Mouse (Mus musculus): ENCODE data around the gene Lrch1. TPM values are rescaled to one million over a fixed set of nuclear protein-coding genes. Genes with fewer than 3 reads are reported as not detected.
A peak's percentile ranks its signal among the peaks of the same experiment; 100 is the strongest.

The Lrch1 gene
- polyA plus RNA-seq, 1 experiment from 2014 or later: 9.8 TPM

- H3K4me1 ChIP-seq (ENCODE audit: control insufficient read depth, insufficient read depth, low read length): peaks cover 18% of the 10 kb centered on the region
Measured at GRCm38 (mm10) chr14:74840820-74841219, 106.9 kb downstream of the Lrch1 start.

GRCm38 (mm10) chr14:74840328-74840727 is 107.3 kb downstream of the Lrch1 start:
- H3K4me3 ChIP-seq (ENCODE audit: low read length): no peak overlapping the region
- H3K9ac ChIP-seq (ENCODE audit: low read depth, low read length): no peak overlapping the region
- ATAC-seq: no peak
- peaks cover 14% of the 10 kb centered on the region for H3K4me1 ChIP-seq (ENCODE audit: control insufficient read depth, insufficient read depth, low read length)
- WGBS: 82% methylated on average over 2 of the region's 2 CpGs
- H3K9me3 ChIP-seq (ENCODE audit: control insufficient read depth, low read length): no peaks in the 10 kb centered on the region
- no peak overlapping the region for H3K4me2 ChIP-seq (ENCODE audit: low read depth, low read length)
- no peaks in the 10 kb centered on the region for H3K36me3 ChIP-seq (ENCODE audit: control insufficient read depth, insufficient read depth, low read length)
- H3K27ac ChIP-seq (ENCODE audit: low read length): peak overlapping the region; percentile 37
- no peaks in the 10 kb centered on the region for H3K27me3 ChIP-seq (replicated peaks; ENCODE audit: control insufficient read depth, insufficient read depth, low read length)

More at GRCm38 (mm10) chr14:74840820-74841219, 106.9 kb downstream of the Lrch1 start:
- no peak overlapping the region for H3K4me3 ChIP-seq (ENCODE audit: low read length)
- no peaks in the 10 kb centered on the region for H3K9me3 ChIP-seq (ENCODE audit: control insufficient read depth, low read length)
- no peak overlapping the region for H3K27ac ChIP-seq (ENCODE audit: low read length)
- no peaks in the 10 kb centered on the region for H3K27me3 ChIP-seq (replicated peaks; ENCODE audit: control insufficient read depth, insufficient read depth, low read length)
- 47% methylated on average over 3 of the region's 3 CpGs for WGBS
- no peak overlapping the region for H3K4me2 ChIP-seq (ENCODE audit: low read depth, low read length)
- ATAC-seq: no peak
- H3K36me3 ChIP-seq (ENCODE audit: control insufficient read depth, insufficient read depth, low read length): no peaks in the 10 kb centered on the region
- H3K9ac ChIP-seq (ENCODE audit: low read depth, low read length): no peak overlapping the region

GRCm38 (mm10) chr14:74838816-74839215 is 108.9 kb downstream of the Lrch1 start:
- Histone ChIP-seq H3K27me3 (replicated peaks; ENCODE audit: control insufficient read depth, insufficient read depth, low read length) (no peaks in the 10 kb centered on the region), H3K9ac (ENCODE audit: low read depth, low read length) (no peak overlapping the region), H3K9me3 (ENCODE audit: control insufficient read depth, low read length) (no peaks in the 10 kb centered on the region), H3K36me3 (ENCODE audit: control insufficient read depth, insufficient read depth, low read length) (no peaks in the 10 kb centered on the region), H3K27ac (ENCODE audit: low read length) (no peak overlapping the region), H3K4me2 (ENCODE audit: low read depth, low read length) (no peak overlapping the region), H3K4me3 (ENCODE audit: low read length) (no peak overlapping the region), H3K4me1 (ENCODE audit: control insufficient read depth, insufficient read depth, low read length) (peaks cover 12% of the 10 kb centered on the region)
- 93% methylated on average over 7 of the region's 7 CpGs for WGBS
- ATAC-seq: no peak

GRCm38 (mm10) chr14:74835010-74835409 is 112.7 kb downstream of the Lrch1 start:
- H3K27ac ChIP-seq (ENCODE audit: low read length): no peak overlapping the region
- WGBS: 46% methylated on average over 1 of the region's 1 CpGs
- no peak overlapping the region for H3K4me3 ChIP-seq (ENCODE audit: low read length)
- no peaks in the 10 kb centered on the region for H3K36me3 ChIP-seq (ENCODE audit: control insufficient read depth, insufficient read depth, low read length)
- H3K4me1 ChIP-seq (ENCODE audit: control insufficient read depth, insufficient read depth, low read length): no peaks in the 10 kb centered on the region
- H3K4me2 ChIP-seq (ENCODE audit: low read depth, low read length): no peak overlapping the region
- H3K27me3 ChIP-seq (replicated peaks; ENCODE audit: control insufficient read depth, insufficient read depth, low read length): no peaks in the 10 kb centered on the region
- no peak for ATAC-seq
- H3K9me3 ChIP-seq (ENCODE audit: control insufficient read depth, low read length): no peaks in the 10 kb centered on the region
- H3K9ac ChIP-seq (ENCODE audit: low read depth, low read length): no peak overlapping the region

GRCm38 (mm10) chr14:74834215-74834614 is 113.5 kb downstream of the Lrch1 start:
- no peak for ATAC-seq

GRCm38 (mm10) chr14:74831653-74832052 is 116.0 kb downstream of the Lrch1 start:
- ATAC-seq: no peak
- H3K27ac ChIP-seq (ENCODE audit: low read length): no peak overlapping the region
- no peaks in the 10 kb centered on the region for H3K9me3 ChIP-seq (ENCODE audit: control insufficient read depth, low read length)
- H3K27me3 ChIP-seq (replicated peaks; ENCODE audit: control insufficient read depth, insufficient read depth, low read length): no peaks in the 10 kb centered on the region
- no peak overlapping the region for H3K9ac ChIP-seq (ENCODE audit: low read depth, low read length)
- H3K4me3 ChIP-seq (ENCODE audit: low read length): no peak overlapping the region
- no peaks in the 10 kb centered on the region for H3K36me3 ChIP-seq (ENCODE audit: control insufficient read depth, insufficient read depth, low read length)
- no peak overlapping the region for H3K4me2 ChIP-seq (ENCODE audit: low read depth, low read length)
- WGBS: 78% methylated on average over 5 of the region's 5 CpGs
- H3K4me1 ChIP-seq (ENCODE audit: control insufficient read depth, insufficient read depth, low read length): no peaks in the 10 kb centered on the region

More at GRCm38 (mm10) chr14:74834215-74834614, 113.5 kb downstream of the Lrch1 start:
- Histone ChIP-seq H3K9me3 (ENCODE audit: control insufficient read depth, low read length) (no peaks in the 10 kb centered on the region), H3K27me3 (replicated peaks; ENCODE audit: control insufficient read depth, insufficient read depth, low read length) (no peaks in the 10 kb centered on the region), H3K4me2 (ENCODE audit: low read depth, low read length) (no peak overlapping the region), H3K4me1 (ENCODE audit: control insufficient read depth, insufficient read depth, low read length) (no peaks in the 10 kb centered on the region), H3K9ac (ENCODE audit: low read depth, low read length) (no peak overlapping the region), H3K4me3 (ENCODE audit: low read length) (no peak overlapping the region), H3K27ac (ENCODE audit: low read length) (no peak overlapping the region), H3K36me3 (ENCODE audit: control insufficient read depth, insufficient read depth, low read length) (no peaks in the 10 kb centered on the region)
- WGBS: 100% methylated on average over 1 of the region's 1 CpGs

- no peak overlapping the region for H3K4me3 ChIP-seq (ENCODE audit: low read length)
- no peak overlapping the region for H3K9ac ChIP-seq (ENCODE audit: low read depth, low read length)
- 74% methylated on average over 5 of the region's 5 CpGs for WGBS
- no peak overlapping the region for H3K27ac ChIP-seq (ENCODE audit: low read length)
- no peak overlapping the region for H3K4me2 ChIP-seq (ENCODE audit: low read depth, low read length)
- no peaks in the 10 kb centered on the region for H3K27me3 ChIP-seq (replicated peaks; ENCODE audit: control insufficient read depth, insufficient read depth, low read length)
- no peak for ATAC-seq
- H3K4me1 ChIP-seq (ENCODE audit: control insufficient read depth, insufficient read depth, low read length): no peaks in the 10 kb centered on the region
- H3K9me3 ChIP-seq (ENCODE audit: control insufficient read depth, low read length): no peaks in the 10 kb centered on the region
- no peaks in the 10 kb centered on the region for H3K36me3 ChIP-seq (ENCODE audit: control insufficient read depth, insufficient read depth, low read length)
Measured at GRCm38 (mm10) chr14:74831050-74831449, 116.6 kb downstream of the Lrch1 start.

DNA sequence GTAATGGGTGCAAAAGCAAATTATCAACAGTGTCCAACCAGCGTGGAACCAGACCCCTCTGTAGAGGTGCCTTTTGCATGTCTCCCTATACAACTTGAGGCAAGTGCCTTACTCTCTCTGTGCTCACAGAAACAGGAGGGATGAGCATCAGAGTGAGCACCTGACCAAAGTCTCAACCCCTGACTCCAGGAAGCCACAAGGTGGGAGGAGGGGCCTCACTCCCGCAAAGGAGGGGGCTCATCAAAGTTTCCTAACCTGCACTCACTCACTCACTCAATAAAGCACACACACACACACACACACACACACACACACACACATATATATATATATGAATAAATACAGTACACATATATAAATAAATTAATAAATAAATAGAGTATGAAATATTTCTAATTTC is 117.1 kb downstream of the Lrch1 start:
- H3K4me3 ChIP-seq (ENCODE audit: low read length): no peak overlapping the region
- H3K9ac ChIP-seq (ENCODE audit: low read depth, low read length): no peak overlapping the region
- H3K27ac ChIP-seq (ENCODE audit: low read length): no peak overlapping the region
- no peak overlapping the region for H3K4me2 ChIP-seq (ENCODE audit: low read depth, low read length)
- no peaks in the 10 kb centered on the region for H3K9me3 ChIP-seq (ENCODE audit: control insufficient read depth, low read length)
- H3K36me3 ChIP-seq (ENCODE audit: control insufficient read depth, insufficient read depth, low read length): no peaks in the 10 kb centered on the region
- 88% methylated on average over 2 of the region's 2 CpGs for WGBS
- ATAC-seq: no peak
- H3K27me3 ChIP-seq (replicated peaks; ENCODE audit: control insufficient read depth, insufficient read depth, low read length): no peaks in the 10 kb centered on the region
- H3K4me1 ChIP-seq (ENCODE audit: control insufficient read depth, insufficient read depth, low read length): no peaks in the 10 kb centered on the region

DNA sequence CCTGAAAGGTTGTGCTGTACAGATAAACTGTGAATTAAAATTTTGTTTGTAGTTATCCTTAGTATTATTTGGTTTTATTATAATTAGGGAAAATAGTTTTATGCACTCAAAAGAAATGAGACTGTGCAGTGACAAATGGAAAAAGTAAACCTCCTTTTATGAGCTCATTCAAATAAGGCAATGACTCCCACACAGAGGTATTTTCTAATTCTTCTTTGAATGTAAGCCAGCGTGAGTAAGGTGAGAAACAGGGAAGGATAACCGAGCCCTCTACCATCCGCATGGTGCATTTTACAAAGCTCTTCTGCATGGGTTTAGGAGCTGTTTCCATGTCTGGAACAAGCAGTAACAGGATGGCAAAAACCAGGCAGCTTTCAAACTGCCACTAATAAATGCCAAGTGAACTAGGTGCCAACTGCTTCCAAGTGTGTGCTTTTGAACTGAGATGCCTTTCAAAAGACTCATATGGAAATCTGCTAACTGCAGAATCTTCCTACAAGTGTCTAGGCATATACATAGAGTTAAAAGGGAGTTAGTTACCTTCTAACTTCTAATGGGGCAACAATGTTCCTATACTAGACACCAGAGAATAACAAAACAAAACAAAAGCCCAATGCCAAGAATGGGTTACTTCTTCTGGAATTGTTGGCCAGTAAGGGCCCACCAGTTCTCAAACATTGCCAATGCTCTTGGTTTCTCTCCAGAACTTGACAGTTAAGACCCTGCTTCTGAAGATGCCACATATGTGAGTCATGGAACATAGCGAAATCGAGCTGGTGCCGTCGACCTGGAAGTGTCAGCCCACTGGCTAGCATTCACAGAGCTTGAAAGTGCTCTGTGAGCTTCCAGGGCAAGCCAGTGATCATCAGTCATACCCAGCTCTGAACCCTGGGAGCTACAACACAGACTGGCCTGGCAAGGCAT is 124.7 kb downstream of the Lrch1 start:
- H3K4me2 ChIP-seq (ENCODE audit: low read depth, low read length): no peak overlapping the region
- no peak overlapping the region for H3K27ac ChIP-seq (ENCODE audit: low read length)
- H3K36me3 ChIP-seq (ENCODE audit: control insufficient read depth, insufficient read depth, low read length): no peaks in the 10 kb centered on the region
- H3K27me3 ChIP-seq (replicated peaks; ENCODE audit: control insufficient read depth, insufficient read depth, low read length): no peaks in the 10 kb centered on the region
- no peak for ATAC-seq
- no peak overlapping the region for H3K4me3 ChIP-seq (ENCODE audit: low read length)
- 0 out of 2 replicates have a peak, but pooled peaks cover 2% of the 10 kb centered on the region for H3K4me1 ChIP-seq (ENCODE audit: control insufficient read depth, insufficient read depth, low read length)
- H3K9me3 ChIP-seq (ENCODE audit: control insufficient read depth, low read length): no peaks in the 10 kb centered on the region
- 87% methylated on average over 7 of the region's 7 CpGs for WGBS
- H3K9ac ChIP-seq (ENCODE audit: low read depth, low read length): no peak overlapping the region

Measured in intestine, embryonic 16.5 days (tissue).